Mouse (Mus musculus) spleen, adult 2 months (tissue): ENCODE data around the gene Adgrg6. TPM values are rescaled to one million over a fixed set of nuclear protein-coding genes. Genes with fewer than 3 reads are reported as not detected.

Experiments used
- DNase-seq, 2 experiments: peaks; one replicate each; pipeline versions ENCODE4 v3.0.0 to v3.0.0-alpha.2; 2012 to 2021; ENCODE audit warnings: low spot score in 2 of 2, low read depth in 1 of 2
- H3K27ac ChIP-seq: fragments of 200-500 bp; 2 replicates; pipeline ENCODE4 v1.5.1; 2012; ENCODE audit warnings: low read length, inconsistent platforms; ENCODE audit not compliant: insufficient read depth
- H3K27me3 ChIP-seq: fragments of 200-500 bp; 2 replicates; pipeline ENCODE4 v1.6.1; 2012; ENCODE audit warnings: mild to moderate bottlenecking, moderate library complexity, low read length, inconsistent platforms; ENCODE audit not compliant: control insufficient read depth, insufficient read depth
- H3K36me3 ChIP-seq: fragments of 200-500 bp; 2 replicates; pipeline ENCODE4 v1.6.1; 2012; ENCODE audit warnings: mild to moderate bottlenecking, low read length, inconsistent platforms; ENCODE audit not compliant: control insufficient read depth, insufficient read depth
- H3K4me1 ChIP-seq: fragments of 200-500 bp; 2 replicates; pipeline ENCODE4 v1.6.1; 2011; ENCODE audit warnings: inconsistent platforms; ENCODE audit not compliant: control insufficient read depth, insufficient read depth, insufficient read length
- H3K4me3 ChIP-seq: fragments of 200-500 bp; 2 replicates; pipeline ENCODE4 v1.5.1; 2011; ENCODE audit warnings: mild to moderate bottlenecking, inconsistent platforms; ENCODE audit not compliant: insufficient read depth, insufficient read length; ENCODE audit errors: extremely low read depth
- CTCF ChIP-seq: fragments of 200-500 bp; IDR thresholded peaks from 2 replicates; pipeline ENCODE4 v1.5.1; 2011; ENCODE audit warnings: mild to moderate bottlenecking, inconsistent platforms; ENCODE audit not compliant: insufficient read depth, insufficient read length, insufficient replicate concordance; ENCODE audit errors: extremely low read depth
- POLR2A ChIP-seq: fragments of 200-500 bp; IDR thresholded peaks from 2 replicates; pipeline ENCODE4 v1.6.1; 2011; ENCODE audit warnings: low read depth, low read length, inconsistent platforms
- WGBS: fragments of 180-500 bp; shearing (Covaris S2); methylation state at CpG from one replicate; pipeline ENCODE4 v1.1.7; 2018; 5-methylcytosine and 5-hydroxymethylcytosine counted together
- polyA plus RNA-seq: library from polyadenylated mRNA; depleted of rRNA; stranded (reverse); fragments of >200 nt; gene quantifications from 2 replicates; pipeline ENCODE4 v1.2.3, GENCODE M21; 2012; rRNA removed

The Adgrg6 gene
- polyA plus RNA-seq, 1 experiment = 1.7 TPM

GRCm38 (mm10) chr10:14391025-14391639 is 154.3 kb downstream of the Adgrg6 start:
- H3K27me3 ChIP-seq = no peaks in the 10 kb centered on the region
- no peak overlapping the region for H3K27ac ChIP-seq
- DNase-seq = peak; percentile 21 to 29
- H3K36me3 ChIP-seq = no peaks in the 10 kb centered on the region
- no peak overlapping the region for H3K4me3 ChIP-seq
- WGBS = 21% methylated on average over 11 of the region's 11 CpGs
- TF ChIP-seq CTCF = no peak
- no peak for TF ChIP-seq POLR2A
- H3K4me1 ChIP-seq = no peaks in the 10 kb centered on the region

DNA sequence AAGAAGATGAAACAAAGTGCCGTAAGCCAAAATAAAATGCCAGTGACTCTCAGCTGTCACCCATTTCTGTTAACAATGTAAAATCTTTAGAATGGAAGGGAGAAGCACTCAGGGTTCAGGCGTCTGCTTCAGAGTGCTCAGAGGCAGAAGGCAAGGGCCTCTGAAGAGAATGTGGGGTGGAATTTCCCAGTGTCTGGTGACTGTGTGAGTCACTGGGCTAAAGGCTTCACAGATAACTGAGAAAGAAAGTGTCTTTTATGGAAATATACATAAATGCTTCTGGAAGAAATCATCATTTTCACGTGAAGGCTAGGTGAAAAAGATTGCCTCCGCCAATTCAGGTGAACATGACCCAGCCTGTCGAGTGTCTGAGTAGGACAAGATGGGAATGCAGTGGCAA is 159.9 kb downstream of the Adgrg6 start:
- 84% methylated on average over 5 of the region's 5 CpGs for WGBS
- Histone ChIP-seq H3K4me1 (no peaks in the 10 kb centered on the region), H3K36me3 (no peaks in the 10 kb centered on the region), H3K27me3 (no peaks in the 10 kb centered on the region), H3K4me3 (no peak overlapping the region), H3K27ac (no peak overlapping the region)
- TF ChIP-seq POLR2A (no peak), CTCF (no peak)
- no peak for DNase-seq

DNA sequence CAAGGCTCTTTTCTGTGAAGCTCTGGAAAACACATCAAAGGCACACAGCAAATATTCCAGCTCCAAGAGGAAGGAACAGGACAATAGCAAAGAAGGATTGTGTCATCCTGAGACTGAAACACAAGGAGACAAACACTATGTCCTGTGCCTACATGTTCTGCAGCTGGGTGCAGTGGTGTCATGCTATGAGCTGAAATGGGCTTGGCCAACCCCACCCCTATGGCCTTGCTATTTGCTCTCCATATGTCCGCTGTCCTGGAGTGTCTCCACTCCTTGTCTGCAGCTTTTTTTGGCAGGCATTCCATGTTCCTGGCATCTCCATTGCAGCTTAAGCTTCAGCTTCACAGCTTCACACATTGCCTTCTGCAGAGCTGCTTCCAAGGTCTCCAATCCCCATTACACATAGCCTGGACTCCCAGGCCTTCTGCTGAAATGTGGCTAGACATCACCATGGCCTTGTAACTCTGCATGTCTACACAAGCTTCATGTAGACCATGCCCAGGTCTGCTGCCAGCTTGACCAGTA is 180.3 kb downstream of the Adgrg6 start:
- WGBS = 83% methylated on average over 1 of the region's 1 CpGs
- TF ChIP-seq CTCF (no peak), POLR2A (no peak)

GRCm38 (mm10) chr10:14363226-14363625 is 182.2 kb downstream of the Adgrg6 start:
- H3K27ac ChIP-seq = no peak overlapping the region
- 93% methylated on average over 2 of the region's 2 CpGs for WGBS
- TF ChIP-seq POLR2A = no peak
- no peak for TF ChIP-seq CTCF
- H3K4me3 ChIP-seq = no peak overlapping the region
- no peaks in the 10 kb centered on the region for H3K4me1 ChIP-seq
- no peaks in the 10 kb centered on the region for H3K36me3 ChIP-seq
- H3K27me3 ChIP-seq = no peaks in the 10 kb centered on the region
- no peak for DNase-seq

More for the DNA sequence above, 180.3 kb downstream of the Adgrg6 start:
- H3K4me3 ChIP-seq = no peak overlapping the region
- H3K27me3 ChIP-seq = no peaks in the 10 kb centered on the region
- no peaks in the 10 kb centered on the region for H3K36me3 ChIP-seq
- no peaks in the 10 kb centered on the region for H3K4me1 ChIP-seq
- DNase-seq = no peak
- no peak overlapping the region for H3K27ac ChIP-seq

DNA sequence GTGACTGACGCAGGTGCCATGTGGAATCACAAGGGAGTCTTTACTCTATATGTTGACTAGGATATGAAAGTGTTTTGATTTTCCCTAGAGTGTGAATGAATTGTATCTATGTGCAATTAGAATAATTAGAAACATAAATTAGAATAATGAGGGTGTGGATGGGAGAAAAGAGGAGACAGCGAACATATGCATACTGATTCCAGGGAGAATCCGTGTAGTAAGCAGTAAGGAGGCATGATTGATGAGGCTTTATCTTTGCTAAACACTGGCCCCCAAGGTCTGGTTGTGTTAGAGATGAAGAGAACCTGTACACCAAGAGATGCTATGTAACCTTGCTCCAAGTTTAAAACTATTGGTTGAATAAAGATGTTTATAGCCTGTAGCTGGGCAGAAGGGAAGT is 187.2 kb downstream of the Adgrg6 start:
- Histone ChIP-seq H3K36me3 (no peaks in the 10 kb centered on the region), H3K27ac (no peak overlapping the region), H3K27me3 (no peaks in the 10 kb centered on the region), H3K4me1 (no peaks in the 10 kb centered on the region), H3K4me3 (no peak overlapping the region)
- no peak for DNase-seq
- 92% methylated on average over 3 of the region's 3 CpGs for WGBS
- TF ChIP-seq POLR2A (no peak), CTCF (no peak)

Other genes starting within 250 kb of the Adgrg6 start
- gene Vta1, start 159.9 kb upstream of the Adgrg6 start, polyA plus RNA-seq = 61.1 and 66.1 TPM in 2 replicates
- gene Nmbr, start 159.9 kb upstream of the Adgrg6 start, polyA plus RNA-seq = not detected in 2 replicates
- not detected in 2 replicates for gene Gje1, start 172.6 kb upstream of the Adgrg6 start, polyA plus RNA-seq